Mouse (Mus musculus) small intestine, adult 2 months (tissue): Measurements from ENCODE around the gene Hhat.

ENCODE experiments used
- CTCF ChIP-seq: fragments of 200-500 bp; IDR thresholded peaks from 2 replicates; pipeline ENCODE4 v1.5.1; 2012; ENCODE audit warnings: low read depth, mild to moderate bottlenecking, control low read depth, inconsistent platforms, low read length, moderate library complexity, mixed read lengths; ENCODE audit not compliant: insufficient replicate concordance, insufficient read length; ENCODE audit errors: extremely low read depth
- POLR2A ChIP-seq: fragments of 200-500 bp; IDR thresholded peaks from 2 replicates; pipeline ENCODE4 v1.6.1; 2012; ENCODE audit warnings: low read depth, mild to moderate bottlenecking, control low read depth, inconsistent platforms, low read length, moderate library complexity

DNA sequence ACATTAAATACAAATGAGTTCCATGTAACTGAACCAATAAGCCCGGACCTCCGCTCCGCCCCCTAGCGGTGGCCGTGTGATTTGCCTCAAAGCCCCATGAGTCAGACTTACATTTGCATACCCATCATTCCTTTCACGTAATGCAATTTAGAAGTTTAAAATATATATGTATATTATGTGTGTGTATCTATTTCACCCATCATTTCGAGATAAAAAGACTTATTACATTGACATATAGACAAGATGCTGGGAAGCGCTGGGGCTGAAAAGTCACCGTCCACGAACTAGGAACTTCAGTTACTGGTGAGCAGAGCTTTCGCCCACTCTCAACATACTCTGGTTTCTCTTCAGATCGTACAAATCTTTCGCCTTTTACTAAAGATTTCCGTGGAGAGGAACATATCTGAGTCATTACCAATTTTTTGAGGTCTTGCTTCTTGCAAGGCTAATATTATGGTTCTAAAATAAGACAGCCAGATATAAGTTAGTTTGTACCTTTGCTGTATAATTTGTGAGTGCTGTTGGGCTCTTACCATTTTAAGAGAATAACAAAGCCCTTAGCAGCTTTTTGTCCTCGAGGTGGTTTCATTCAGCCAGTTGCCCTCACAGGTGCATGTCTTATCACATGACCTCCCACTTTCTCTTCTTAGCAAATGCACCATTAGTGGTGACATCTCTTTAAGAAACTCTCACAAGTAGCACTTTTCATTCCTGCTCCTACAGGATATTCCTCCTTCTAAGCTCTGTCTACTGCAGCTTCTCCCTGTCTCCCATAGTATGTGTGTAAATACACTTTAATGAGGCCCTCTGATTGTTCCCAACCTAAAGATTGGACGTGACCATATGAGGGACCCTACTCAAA, 25.6 kb downstream of the Hhat start:
- TF ChIP-seq POLR2A, result no peak
- peak; percentile 89; the same call in 1 of the 2 replicates for TF ChIP-seq CTCF
